Mouse (Mus musculus): ENCODE measurements around the gene Drd1. TPM values are rescaled to one million over a fixed set of nuclear protein-coding genes. Genes with fewer than 3 reads are reported as not detected.
A peak's percentile ranks its signal among the peaks of the same experiment; 100 is the strongest.

Gene Drd1
- polyA plus RNA-seq, 1 experiment, result 16.2 TPM

GRCm38 (mm10) chr13:54063292-54063691 lies 7.8 kb upstream of the Drd1 start:
- no peaks in the 10 kb centered on the region for H3K4me1 ChIP-seq (ENCODE audit: control insufficient read depth, insufficient read depth, low read length)
- TF ChIP-seq POLR2A (IDR thresholded peaks at IDR 0.05; ENCODE audit: extremely low read depth, insufficient read depth, low read length) (no peak), CTCF (IDR thresholded peaks at IDR 0.05; ENCODE audit: extremely low read depth, insufficient read depth, low read length) (0 out of 2 replicates have a peak, but pooled peaks have one; percentile 5)
- H3K27ac ChIP-seq (ENCODE audit: insufficient read depth, low read length), result no peak overlapping the region
- H3K4me3 ChIP-seq (ENCODE audit: insufficient read depth, low read length), result no peak overlapping the region

DNA sequence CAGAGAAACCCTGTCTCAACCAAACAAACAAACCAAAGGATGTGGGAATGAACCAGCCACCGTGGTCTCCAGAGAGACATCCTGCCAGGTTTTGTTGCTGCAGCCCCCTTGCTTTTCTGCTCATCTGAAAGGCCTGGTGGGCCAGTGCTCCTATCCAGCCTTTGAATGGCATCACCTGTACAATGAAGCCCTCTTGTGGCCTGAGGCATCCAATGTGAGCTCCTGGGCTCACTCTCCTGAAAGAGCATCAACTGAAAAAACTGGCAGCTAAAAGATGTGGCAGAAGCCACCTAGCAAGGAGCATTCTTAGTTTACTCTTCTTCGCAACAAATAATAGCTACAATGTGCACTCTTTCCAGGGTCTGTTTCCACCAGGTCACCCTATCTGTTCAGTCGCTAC lies 6.6 kb upstream of the Drd1 start:
- H3K4me3 ChIP-seq (ENCODE audit: insufficient read depth, low read length), result no peak overlapping the region
- H3K4me1 ChIP-seq (ENCODE audit: control insufficient read depth, insufficient read depth, low read length), result no peaks in the 10 kb centered on the region
- TF ChIP-seq CTCF (IDR thresholded peaks at IDR 0.05; ENCODE audit: extremely low read depth, insufficient read depth, low read length), result peak; percentile 30; the same call in 1 of the 2 replicates
- no peak for TF ChIP-seq POLR2A (IDR thresholded peaks at IDR 0.05; ENCODE audit: extremely low read depth, insufficient read depth, low read length)
- no peak overlapping the region for H3K27ac ChIP-seq (ENCODE audit: insufficient read depth, low read length)

DNA sequence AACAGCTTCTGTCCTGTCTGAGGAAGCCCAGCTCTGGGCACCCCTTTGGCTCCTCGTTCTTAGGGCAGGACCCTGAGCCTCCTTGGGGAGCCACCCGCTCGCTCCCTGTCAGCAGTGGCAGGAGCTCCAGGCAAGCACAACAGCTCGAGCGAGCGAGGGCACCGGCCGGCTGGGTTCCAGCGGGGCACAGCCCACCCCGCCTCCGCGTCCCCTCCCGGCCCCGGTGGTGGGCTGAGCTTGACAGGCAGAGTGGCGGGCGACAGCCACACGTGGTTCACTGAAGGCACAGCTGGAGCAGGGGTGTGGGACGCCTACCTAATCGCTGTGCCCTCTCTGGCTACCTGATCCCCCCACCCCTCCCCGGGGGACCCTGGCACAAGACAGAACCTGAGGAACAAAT lies 543 bp downstream of the Drd1 start:
- H3K4me3 ChIP-seq (ENCODE audit: insufficient read depth, low read length), result peak overlapping the region; percentile 68
- no peaks in the 10 kb centered on the region for H3K4me1 ChIP-seq (ENCODE audit: control insufficient read depth, insufficient read depth, low read length)
- H3K27ac ChIP-seq (ENCODE audit: insufficient read depth, low read length), result peak overlapping the region; percentile 69
- TF ChIP-seq CTCF (IDR thresholded peaks at IDR 0.05; ENCODE audit: extremely low read depth, insufficient read depth, low read length), result no peak
- no peak for TF ChIP-seq POLR2A (IDR thresholded peaks at IDR 0.05; ENCODE audit: extremely low read depth, insufficient read depth, low read length)

- H3K4me3 ChIP-seq (ENCODE audit: insufficient read depth, low read length), result peak overlapping the region; percentile 33
- no peak overlapping the region for H3K27ac ChIP-seq (ENCODE audit: insufficient read depth, low read length)
- H3K4me1 ChIP-seq (ENCODE audit: control insufficient read depth, insufficient read depth, low read length), result no peaks in the 10 kb centered on the region; the same call in 1 of the 2 replicates
- TF ChIP-seq POLR2A (IDR thresholded peaks at IDR 0.05; ENCODE audit: extremely low read depth, insufficient read depth, low read length) (no peak), CTCF (IDR thresholded peaks at IDR 0.05; ENCODE audit: extremely low read depth, insufficient read depth, low read length) (no peak)
Observed at GRCm38 (mm10) chr13:54051641-54052040, 3.9 kb downstream of the Drd1 start.

DNA sequence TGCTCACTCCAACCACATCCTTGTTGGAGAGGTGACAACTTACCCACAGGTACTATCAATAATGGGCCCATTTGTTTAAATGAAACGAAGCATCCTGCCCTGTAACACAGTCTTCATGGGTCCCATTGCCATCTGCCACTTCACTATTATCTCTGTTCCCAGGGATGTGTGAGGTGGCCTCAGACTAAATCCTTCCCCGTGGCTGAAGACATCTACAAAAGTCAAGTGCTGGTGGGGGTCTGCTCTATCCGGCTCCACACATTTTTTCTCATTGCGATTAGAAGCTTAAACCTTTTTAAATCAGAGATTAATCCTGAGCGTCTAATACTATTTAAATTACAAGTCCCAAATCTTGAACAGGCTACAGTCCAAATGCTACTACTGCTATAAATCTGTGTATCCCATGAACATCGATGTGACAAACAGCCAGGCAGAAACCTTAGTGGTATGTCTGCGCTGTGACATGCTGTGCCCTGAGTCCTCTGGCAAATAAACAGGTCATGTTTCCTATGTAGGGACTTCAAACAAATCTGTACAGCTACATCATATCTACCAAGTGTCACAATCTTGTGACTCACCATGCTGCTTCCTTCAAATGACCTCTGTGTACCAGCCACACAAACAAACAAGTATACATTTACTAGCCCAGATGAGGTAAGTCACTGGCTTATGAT lies 6.7 kb downstream of the Drd1 start:
- Histone ChIP-seq H3K4me3 (ENCODE audit: insufficient read depth, low read length) (no peak overlapping the region), H3K27ac (ENCODE audit: insufficient read depth, low read length) (peak overlapping the region; percentile 13; the same call in 1 of the 2 replicates), H3K4me1 (ENCODE audit: control insufficient read depth, insufficient read depth, low read length) (no peaks in the 10 kb centered on the region; the same call in 1 of the 2 replicates)
- TF ChIP-seq CTCF (IDR thresholded peaks at IDR 0.05; ENCODE audit: extremely low read depth, insufficient read depth, low read length) (no peak), POLR2A (IDR thresholded peaks at IDR 0.05; ENCODE audit: extremely low read depth, insufficient read depth, low read length) (no peak)

DNA sequence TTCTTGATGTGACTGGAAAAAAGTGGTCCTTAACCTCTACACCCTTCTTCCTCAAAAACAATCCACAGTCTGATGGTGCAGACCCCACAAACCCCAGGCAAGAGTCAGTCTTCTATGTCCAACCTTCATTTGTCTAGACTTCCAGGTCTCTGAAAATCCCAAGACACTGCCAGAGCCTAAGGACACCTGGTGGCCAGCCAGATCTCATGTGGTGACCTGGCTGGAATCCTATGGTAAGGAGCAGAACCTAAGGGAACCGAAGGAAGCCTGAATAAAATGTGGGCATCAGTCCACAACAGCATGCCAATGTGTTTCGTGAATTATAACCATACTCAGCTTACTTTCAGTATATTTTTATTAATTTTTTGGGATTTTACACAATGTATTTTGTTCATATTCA lies 15.2 kb downstream of the Drd1 start:
- Histone ChIP-seq H3K27ac (ENCODE audit: insufficient read depth, low read length) (no peak overlapping the region), H3K4me3 (ENCODE audit: insufficient read depth, low read length) (no peak overlapping the region), H3K4me1 (ENCODE audit: control insufficient read depth, insufficient read depth, low read length) (no peaks in the 10 kb centered on the region)
- TF ChIP-seq CTCF (IDR thresholded peaks at IDR 0.05; ENCODE audit: extremely low read depth, insufficient read depth, low read length) (no peak), POLR2A (IDR thresholded peaks at IDR 0.05; ENCODE audit: extremely low read depth, insufficient read depth, low read length) (no peak)

DNA sequence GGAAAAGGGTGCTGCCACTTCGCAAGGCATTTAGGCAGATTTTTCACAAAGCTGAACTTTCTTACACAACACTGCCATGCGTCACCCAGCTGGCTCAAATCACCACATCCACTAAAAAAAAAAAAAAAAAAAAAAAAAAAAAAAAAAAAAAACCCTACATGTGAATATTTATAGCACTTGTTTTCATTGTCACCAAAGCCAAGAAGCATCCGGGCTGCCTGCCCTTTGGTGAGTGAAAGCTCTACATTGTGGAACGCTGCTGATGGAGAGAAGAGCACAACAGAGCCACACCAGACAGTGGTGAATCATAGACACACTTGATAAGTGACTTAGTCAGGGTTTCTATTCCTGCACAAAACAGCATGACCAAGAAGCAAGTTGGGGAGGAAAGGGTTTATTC lies 17.6 kb downstream of the Drd1 start:
- TF ChIP-seq CTCF (IDR thresholded peaks at IDR 0.05; ENCODE audit: extremely low read depth, insufficient read depth, low read length) (no peak), POLR2A (IDR thresholded peaks at IDR 0.05; ENCODE audit: extremely low read depth, insufficient read depth, low read length) (no peak)
- H3K4me1 ChIP-seq (ENCODE audit: control insufficient read depth, insufficient read depth, low read length), result no peaks in the 10 kb centered on the region

DNA sequence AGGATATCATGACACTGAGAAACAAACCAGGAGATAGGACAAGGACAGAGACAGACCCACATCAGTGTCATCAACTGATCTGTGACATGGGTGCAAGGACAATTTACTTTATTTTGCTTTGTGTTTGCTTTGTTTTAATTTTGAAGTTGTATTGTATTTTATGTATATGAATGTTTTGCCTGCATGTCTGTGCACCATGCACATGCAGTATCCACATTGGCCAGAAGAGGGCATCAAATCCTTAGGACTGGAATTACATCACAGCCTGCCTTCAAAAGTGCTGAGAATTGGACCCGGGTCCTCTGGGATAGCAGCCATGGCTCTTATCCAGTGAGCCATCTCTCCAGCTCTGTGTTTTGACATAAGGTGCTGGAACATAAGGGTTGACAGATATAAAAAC lies 20.0 kb downstream of the Drd1 start:
- Histone ChIP-seq H3K27ac (ENCODE audit: insufficient read depth, low read length) (no peak overlapping the region), H3K4me3 (ENCODE audit: insufficient read depth, low read length) (no peak overlapping the region), H3K4me1 (ENCODE audit: control insufficient read depth, insufficient read depth, low read length) (no peaks in the 10 kb centered on the region)
- 0 out of 2 replicates have a peak, but pooled peaks have one; percentile 16 for TF ChIP-seq CTCF (IDR thresholded peaks at IDR 0.05; ENCODE audit: extremely low read depth, insufficient read depth, low read length)
- no peak for TF ChIP-seq POLR2A (IDR thresholded peaks at IDR 0.05; ENCODE audit: extremely low read depth, insufficient read depth, low read length)

More for the DNA sequence above, 17.6 kb downstream of the Drd1 start:
- no peak overlapping the region for H3K4me3 ChIP-seq (ENCODE audit: insufficient read depth, low read length)
- H3K27ac ChIP-seq (ENCODE audit: insufficient read depth, low read length), result no peak overlapping the region

GRCm38 (mm10) chr13:54033653-54034052 lies 21.9 kb downstream of the Drd1 start:
- H3K4me1 ChIP-seq (ENCODE audit: control insufficient read depth, insufficient read depth, low read length), result no peaks in the 10 kb centered on the region
- no peak overlapping the region for H3K4me3 ChIP-seq (ENCODE audit: insufficient read depth, low read length)
- no peak overlapping the region for H3K27ac ChIP-seq (ENCODE audit: insufficient read depth, low read length)
- TF ChIP-seq CTCF (IDR thresholded peaks at IDR 0.05; ENCODE audit: extremely low read depth, insufficient read depth, low read length) (no peak), POLR2A (IDR thresholded peaks at IDR 0.05; ENCODE audit: extremely low read depth, insufficient read depth, low read length) (no peak)

GRCm38 (mm10) chr13:54027079-54027478 lies 28.4 kb downstream of the Drd1 start:
- Histone ChIP-seq H3K27ac (ENCODE audit: insufficient read depth, low read length) (no peak overlapping the region), H3K4me3 (ENCODE audit: insufficient read depth, low read length) (no peak overlapping the region), H3K4me1 (ENCODE audit: control insufficient read depth, insufficient read depth, low read length) (0 out of 2 replicates have a peak, but pooled peaks cover 2% of the 10 kb centered on the region)
- TF ChIP-seq CTCF (IDR thresholded peaks at IDR 0.05; ENCODE audit: extremely low read depth, insufficient read depth, low read length), result no peak
- no peak for TF ChIP-seq POLR2A (IDR thresholded peaks at IDR 0.05; ENCODE audit: extremely low read depth, insufficient read depth, low read length)

Measured in cortical plate, adult 2 months (tissue).